Mouse (Mus musculus): Measurements from ENCODE around the gene Znrf4. TPM values are rescaled to one million over a fixed set of nuclear protein-coding genes. Genes with fewer than 3 reads are reported as not detected.

Gene Znrf4
- polyA plus RNA-seq, 1 experiment = 0.67 TPM

- Histone ChIP-seq H3K4me1 (replicated peaks; ENCODE audit: control insufficient read depth, insufficient read depth, low read length) (peaks cover 39% of the 10 kb centered on the region), H3K27me3 (ENCODE audit: control insufficient read depth, insufficient read depth, low read length) (peaks cover 36% of the 10 kb centered on the region), H3K36me3 (ENCODE audit: control insufficient read depth, insufficient read depth, low read length) (no peaks in the 10 kb centered on the region), H3K4me3 (ENCODE audit: control insufficient read depth, insufficient read depth, low read length) (peak overlapping the region; percentile 63), H3K27ac (ENCODE audit: control insufficient read depth, insufficient read depth, low read length) (no peak overlapping the region)
- under 1% methylated on average over 66 of the region's 66 CpGs for WGBS
- TF ChIP-seq CTCF (IDR thresholded peaks at IDR 0.05; ENCODE audit: borderline replicate concordance, control insufficient read depth, extremely low read depth, insufficient read depth, low read length, poor library complexity) (no peak), POLR2A (IDR thresholded peaks at IDR 0.05; ENCODE audit: control insufficient read depth, extremely low read depth, insufficient read depth, low read length, poor library complexity) (no peak; the same call in 1 of the 2 replicates)
- peak; percentile 60 for DNase-seq
Measured at GRCm38 (mm10) chr17:56475584-56476401, 36.4 kb downstream of the Znrf4 start.

GRCm38 (mm10) chr17:56474831-56475581 lies 37.2 kb downstream of the Znrf4 start:
- TF ChIP-seq POLR2A (IDR thresholded peaks at IDR 0.05; ENCODE audit: control insufficient read depth, extremely low read depth, insufficient read depth, low read length, poor library complexity) (0 out of 2 replicates have a peak, but pooled peaks have one; percentile 18), CTCF (IDR thresholded peaks at IDR 0.05; ENCODE audit: borderline replicate concordance, control insufficient read depth, extremely low read depth, insufficient read depth, low read length, poor library complexity) (no peak)
- Histone ChIP-seq H3K4me3 (ENCODE audit: control insufficient read depth, insufficient read depth, low read length) (peak overlapping the region; percentile 63), H3K27ac (ENCODE audit: control insufficient read depth, insufficient read depth, low read length) (no peak overlapping the region), H3K4me1 (replicated peaks; ENCODE audit: control insufficient read depth, insufficient read depth, low read length) (peaks cover 39% of the 10 kb centered on the region), H3K36me3 (ENCODE audit: control insufficient read depth, insufficient read depth, low read length) (no peaks in the 10 kb centered on the region), H3K27me3 (ENCODE audit: control insufficient read depth, insufficient read depth, low read length) (peaks cover 36% of the 10 kb centered on the region)
- no peak for DNase-seq
- 1% methylated on average over 24 of the region's 24 CpGs for WGBS

- peaks cover 39% of the 10 kb centered on the region for H3K4me1 ChIP-seq (replicated peaks; ENCODE audit: control insufficient read depth, insufficient read depth, low read length)
- no peak overlapping the region for H3K4me3 ChIP-seq (ENCODE audit: control insufficient read depth, insufficient read depth, low read length)
- TF ChIP-seq CTCF (IDR thresholded peaks at IDR 0.05; ENCODE audit: borderline replicate concordance, control insufficient read depth, extremely low read depth, insufficient read depth, low read length, poor library complexity) (no peak), POLR2A (IDR thresholded peaks at IDR 0.05; ENCODE audit: control insufficient read depth, extremely low read depth, insufficient read depth, low read length, poor library complexity) (no peak)
- H3K27ac ChIP-seq (ENCODE audit: control insufficient read depth, insufficient read depth, low read length) = no peak overlapping the region
- no peak for DNase-seq
- peaks cover 36% of the 10 kb centered on the region for H3K27me3 ChIP-seq (ENCODE audit: control insufficient read depth, insufficient read depth, low read length)
- H3K36me3 ChIP-seq (ENCODE audit: control insufficient read depth, insufficient read depth, low read length) = no peaks in the 10 kb centered on the region
- 5% methylated on average over 32 of the region's 32 CpGs for WGBS
Measured at GRCm38 (mm10) chr17:56474311-56474830, 37.9 kb downstream of the Znrf4 start.

- DNase-seq = no peak
- no peak overlapping the region for H3K27ac ChIP-seq (ENCODE audit: control insufficient read depth, insufficient read depth, low read length)
- peaks cover 39% of the 10 kb centered on the region for H3K4me1 ChIP-seq (replicated peaks; ENCODE audit: control insufficient read depth, insufficient read depth, low read length)
- no peaks in the 10 kb centered on the region for H3K36me3 ChIP-seq (ENCODE audit: control insufficient read depth, insufficient read depth, low read length)
- WGBS = 5% methylated on average over 11 of the region's 11 CpGs
- H3K4me3 ChIP-seq (ENCODE audit: control insufficient read depth, insufficient read depth, low read length) = no peak overlapping the region; the same call in 1 of the 2 replicates
- peaks cover 36% of the 10 kb centered on the region for H3K27me3 ChIP-seq (ENCODE audit: control insufficient read depth, insufficient read depth, low read length)
- TF ChIP-seq CTCF (IDR thresholded peaks at IDR 0.05; ENCODE audit: borderline replicate concordance, control insufficient read depth, extremely low read depth, insufficient read depth, low read length, poor library complexity) (no peak), POLR2A (IDR thresholded peaks at IDR 0.05; ENCODE audit: control insufficient read depth, extremely low read depth, insufficient read depth, low read length, poor library complexity) (no peak)
Measured at GRCm38 (mm10) chr17:56473611-56473905, 38.7 kb downstream of the Znrf4 start.

- H3K27ac ChIP-seq (ENCODE audit: control insufficient read depth, insufficient read depth, low read length) = no peak overlapping the region
- H3K4me3 ChIP-seq (ENCODE audit: control insufficient read depth, insufficient read depth, low read length) = peak overlapping the region; percentile 34
- H3K27me3 ChIP-seq (ENCODE audit: control insufficient read depth, insufficient read depth, low read length) = peaks cover 36% of the 10 kb centered on the region
- peak; percentile 71 for DNase-seq
- no peaks in the 10 kb centered on the region for H3K36me3 ChIP-seq (ENCODE audit: control insufficient read depth, insufficient read depth, low read length)
- H3K4me1 ChIP-seq (replicated peaks; ENCODE audit: control insufficient read depth, insufficient read depth, low read length) = peaks cover 39% of the 10 kb centered on the region
- WGBS = 3% methylated on average over 50 of the region's 50 CpGs
- TF ChIP-seq POLR2A (IDR thresholded peaks at IDR 0.05; ENCODE audit: control insufficient read depth, extremely low read depth, insufficient read depth, low read length, poor library complexity) = no peak
- peak; percentile 67; the same call in 1 of the 2 replicates for TF ChIP-seq CTCF (IDR thresholded peaks at IDR 0.05; ENCODE audit: borderline replicate concordance, control insufficient read depth, extremely low read depth, insufficient read depth, low read length, poor library complexity)
Measured at GRCm38 (mm10) chr17:56472733-56473610, 39.3 kb downstream of the Znrf4 start.

Data from thymus, adult 2 months (tissue).